Mouse (Mus musculus) hindbrain, embryonic 15.5 days (tissue): Measurements from ENCODE around the gene Bckdha. TPM values are rescaled to one million over a fixed set of nuclear protein-coding genes. Genes with fewer than 3 reads are reported as not detected.

Source experiments
- ATAC-seq: fragments of 200-750 bp; cut with Nextera tagmentation; 2 replicates; pipeline ENCODE4 v1.8.0; 2017; ENCODE audit warnings: low read depth, moderate number of reproducible peaks, moderate TSS enrichment; ENCODE audit not compliant: low FRiP score
- H3K27ac ChIP-seq: fragments of 300-500 bp; sonication (generic); replicated peaks from 2 replicates; pipeline ENCODE4 v1.5.1; 2015; ENCODE audit warnings: mild to moderate bottlenecking, inconsistent platforms
- H3K27me3 ChIP-seq: fragments of 300-500 bp; sonication (generic); 2 replicates; pipeline ENCODE4 v1.6.1; 2015; ENCODE audit warnings: control low read depth, inconsistent platforms
- H3K36me3 ChIP-seq: fragments of 300-500 bp; sonication (generic); 2 replicates; pipeline ENCODE4 v1.6.1; 2015; ENCODE audit warnings: control low read depth, inconsistent platforms
- H3K4me1 ChIP-seq: fragments of 300-500 bp; sonication (generic); replicated peaks from 2 replicates; pipeline ENCODE4 v1.6.1; 2015; ENCODE audit warnings: control low read depth, inconsistent platforms
- H3K4me2 ChIP-seq: fragments of 300-500 bp; sonication (generic); 2 replicates; pipeline ENCODE4 v1.6.1; 2015; ENCODE audit warnings: moderate library complexity, mild to moderate bottlenecking, inconsistent platforms
- H3K4me3 ChIP-seq: fragments of 300-500 bp; sonication (generic); 2 replicates; pipeline ENCODE4 v1.5.1; 2015; ENCODE audit warnings: mild to moderate bottlenecking, inconsistent platforms
- H3K9ac ChIP-seq: fragments of 300-500 bp; sonication (generic); 2 replicates; pipeline ENCODE4 v1.6.1; 2015; ENCODE audit warnings: inconsistent platforms
- H3K9me3 ChIP-seq: fragments of 300-500 bp; sonication (generic); 2 replicates; pipeline ENCODE4 v1.6.1; 2016; ENCODE audit warnings: control low read depth, inconsistent platforms
- WGBS: fragments of 180-500 bp; shearing (Covaris S2); methylation state at CpG from one replicate; pipeline ENCODE4 v1.1.7; 2015; 5-methylcytosine and 5-hydroxymethylcytosine counted together
- polyA plus RNA-seq: library from polyadenylated mRNA; unstranded; fragments of >200 nt; fragmentation: Nextera tagmentation; extraction: Ambion mirVana; gene quantifications from 2 replicates; pipeline ENCODE4 v1.2.1, GENCODE M21; 2015

The Bckdha gene
- polyA plus RNA-seq, 1 experiment from 2014 or later = 44.9 TPM

- 39% methylated on average over 10 of the region's 10 CpGs for WGBS
Observed at GRCm38 (mm10) chr7:25657785-25658184, 996 bp downstream of the Bckdha start.

GRCm38 (mm10) chr7:25655601-25656428 is 3.0 kb downstream of the Bckdha start:
- Histone ChIP-seq H3K36me3 (no peaks in the 10 kb centered on the region), H3K27me3 (no peaks in the 10 kb centered on the region), H3K4me2 (no peak overlapping the region), H3K9me3 (no peaks in the 10 kb centered on the region), H3K27ac (no peak overlapping the region), H3K4me3 (no peak overlapping the region), H3K4me1 (peaks cover 33% of the 10 kb centered on the region), H3K9ac (no peak overlapping the region)
- WGBS = 76% methylated on average over 11 of the region's 11 CpGs
- ATAC-seq = no peak

More at GRCm38 (mm10) chr7:25657785-25658184, 996 bp downstream of the Bckdha start:
- Histone ChIP-seq H3K4me1 (peaks cover 33% of the 10 kb centered on the region), H3K9ac (peak overlapping the region; percentile 71), H3K4me2 (peak overlapping the region; percentile 67), H3K27ac (no peak overlapping the region), H3K36me3 (no peaks in the 10 kb centered on the region), H3K27me3 (no peaks in the 10 kb centered on the region), H3K9me3 (no peaks in the 10 kb centered on the region), H3K4me3 (peak overlapping the region; percentile 69)
- ATAC-seq = no peak

GRCm38 (mm10) chr7:25652244-25652759 is 6.5 kb downstream of the Bckdha start:
- H3K4me2 ChIP-seq = no peak overlapping the region
- H3K4me3 ChIP-seq = no peak overlapping the region
- H3K9ac ChIP-seq = no peak overlapping the region
- WGBS = 93% methylated on average over 12 of the region's 12 CpGs
- H3K27me3 ChIP-seq = no peaks in the 10 kb centered on the region
- H3K27ac ChIP-seq = no peak overlapping the region
- no peaks in the 10 kb centered on the region for H3K9me3 ChIP-seq
- no peaks in the 10 kb centered on the region for H3K36me3 ChIP-seq
- no peak for ATAC-seq
- H3K4me1 ChIP-seq = peaks cover 14% of the 10 kb centered on the region

- Histone ChIP-seq H3K4me3 (no peak overlapping the region), H3K4me1 (peaks cover 6% of the 10 kb centered on the region), H3K9me3 (no peaks in the 10 kb centered on the region), H3K27me3 (no peaks in the 10 kb centered on the region), H3K4me2 (no peak overlapping the region), H3K9ac (no peak overlapping the region), H3K36me3 (no peaks in the 10 kb centered on the region), H3K27ac (no peak overlapping the region)
- ATAC-seq = no peak
- 92% methylated on average over 8 of the region's 8 CpGs for WGBS
Observed at GRCm38 (mm10) chr7:25651281-25651680, 7.5 kb downstream of the Bckdha start.

- no peak overlapping the region for H3K9ac ChIP-seq
- no peaks in the 10 kb centered on the region for H3K4me1 ChIP-seq
- ATAC-seq = no peak
- H3K4me3 ChIP-seq = no peak overlapping the region
- no peaks in the 10 kb centered on the region for H3K27me3 ChIP-seq
- H3K9me3 ChIP-seq = no peaks in the 10 kb centered on the region
- 77% methylated on average over 5 of the region's 5 CpGs for WGBS
- no peaks in the 10 kb centered on the region for H3K36me3 ChIP-seq
- no peak overlapping the region for H3K4me2 ChIP-seq
- no peak overlapping the region for H3K27ac ChIP-seq
Observed at GRCm38 (mm10) chr7:25649839-25650238, 8.9 kb downstream of the Bckdha start.

GRCm38 (mm10) chr7:25647574-25648123 is 11.1 kb downstream of the Bckdha start:
- no peak overlapping the region for H3K27ac ChIP-seq
- no peaks in the 10 kb centered on the region for H3K9me3 ChIP-seq
- H3K27me3 ChIP-seq = no peaks in the 10 kb centered on the region
- H3K4me2 ChIP-seq = no peak overlapping the region
- no peak for ATAC-seq
- no peak overlapping the region for H3K9ac ChIP-seq
- no peak overlapping the region for H3K4me3 ChIP-seq
- no peaks in the 10 kb centered on the region for H3K36me3 ChIP-seq
- no peaks in the 10 kb centered on the region for H3K4me1 ChIP-seq
- WGBS = 55% methylated on average over 5 of the region's 5 CpGs

GRCm38 (mm10) chr7:25645074-25645473 is 13.7 kb downstream of the Bckdha start:
- 63% methylated on average over 14 of the region's 14 CpGs for WGBS

GRCm38 (mm10) chr7:25644631-25645030 is 14.2 kb downstream of the Bckdha start:
- Histone ChIP-seq H3K9ac (no peak overlapping the region), H3K9me3 (no peaks in the 10 kb centered on the region), H3K27ac (no peak overlapping the region), H3K4me2 (no peak overlapping the region), H3K4me1 (no peaks in the 10 kb centered on the region), H3K27me3 (no peaks in the 10 kb centered on the region), H3K36me3 (0 out of 2 replicates have a peak, but pooled peaks cover 3% of the 10 kb centered on the region), H3K4me3 (no peak overlapping the region)
- 80% methylated on average over 4 of the region's 4 CpGs for WGBS
- no peak for ATAC-seq

More at GRCm38 (mm10) chr7:25645074-25645473, 13.7 kb downstream of the Bckdha start:
- Histone ChIP-seq H3K4me2 (no peak overlapping the region), H3K4me3 (no peak overlapping the region), H3K9ac (no peak overlapping the region), H3K36me3 (0 out of 2 replicates have a peak, but pooled peaks cover 3% of the 10 kb centered on the region), H3K9me3 (no peaks in the 10 kb centered on the region), H3K27ac (no peak overlapping the region), H3K27me3 (no peaks in the 10 kb centered on the region), H3K4me1 (no peaks in the 10 kb centered on the region)
- no peak for ATAC-seq

GRCm38 (mm10) chr7:25644136-25644535 is 14.6 kb downstream of the Bckdha start:
- H3K9me3 ChIP-seq = no peaks in the 10 kb centered on the region
- no peak overlapping the region for H3K4me2 ChIP-seq
- no peak overlapping the region for H3K27ac ChIP-seq
- H3K36me3 ChIP-seq = 0 out of 2 replicates have a peak, but pooled peaks cover 3% of the 10 kb centered on the region
- H3K27me3 ChIP-seq = no peaks in the 10 kb centered on the region
- no peak for ATAC-seq
- no peak overlapping the region for H3K9ac ChIP-seq
- no peaks in the 10 kb centered on the region for H3K4me1 ChIP-seq
- WGBS = 86% methylated on average over 10 of the region's 10 CpGs
- H3K4me3 ChIP-seq = no peak overlapping the region

- WGBS = 87% methylated on average over 4 of the region's 4 CpGs
- Histone ChIP-seq H3K36me3 (peaks cover 14% of the 10 kb centered on the region; the same call in 1 of the 2 replicates), H3K4me3 (no peak overlapping the region), H3K9ac (no peak overlapping the region), H3K4me1 (no peaks in the 10 kb centered on the region), H3K27me3 (no peaks in the 10 kb centered on the region), H3K27ac (no peak overlapping the region), H3K4me2 (no peak overlapping the region), H3K9me3 (no peaks in the 10 kb centered on the region)
- no peak for ATAC-seq
Observed at GRCm38 (mm10) chr7:25639754-25640153, 19.0 kb downstream of the Bckdha start.

- no peak overlapping the region for H3K27ac ChIP-seq
- H3K4me1 ChIP-seq = no peaks in the 10 kb centered on the region
- H3K4me2 ChIP-seq = no peak overlapping the region
- ATAC-seq = no peak
- H3K9ac ChIP-seq = no peak overlapping the region
- H3K4me3 ChIP-seq = no peak overlapping the region
- H3K36me3 ChIP-seq = peaks cover 24% of the 10 kb centered on the region
- 89% methylated on average over 5 of the region's 5 CpGs for WGBS
- H3K9me3 ChIP-seq = no peaks in the 10 kb centered on the region
- H3K27me3 ChIP-seq = no peaks in the 10 kb centered on the region
Observed at GRCm38 (mm10) chr7:25637099-25637498, 21.7 kb downstream of the Bckdha start.

- Histone ChIP-seq H3K36me3 (peaks cover 28% of the 10 kb centered on the region), H3K4me2 (no peak overlapping the region), H3K4me3 (no peak overlapping the region), H3K9me3 (no peaks in the 10 kb centered on the region), H3K27me3 (no peaks in the 10 kb centered on the region), H3K9ac (no peak overlapping the region), H3K4me1 (no peaks in the 10 kb centered on the region), H3K27ac (no peak overlapping the region)
- ATAC-seq = no peak
- 71% methylated on average over 3 of the region's 3 CpGs for WGBS
Observed at GRCm38 (mm10) chr7:25636373-25636772, 22.4 kb downstream of the Bckdha start.
